Mouse (Mus musculus): ENCODE data around the gene Clrn1.
"Not testable (repeated sequence)": the region's sequence is repeated elsewhere in the genome, so short reads cannot be mapped to it uniquely, and the experiment has no call there.

Gene Clrn1

DNA sequence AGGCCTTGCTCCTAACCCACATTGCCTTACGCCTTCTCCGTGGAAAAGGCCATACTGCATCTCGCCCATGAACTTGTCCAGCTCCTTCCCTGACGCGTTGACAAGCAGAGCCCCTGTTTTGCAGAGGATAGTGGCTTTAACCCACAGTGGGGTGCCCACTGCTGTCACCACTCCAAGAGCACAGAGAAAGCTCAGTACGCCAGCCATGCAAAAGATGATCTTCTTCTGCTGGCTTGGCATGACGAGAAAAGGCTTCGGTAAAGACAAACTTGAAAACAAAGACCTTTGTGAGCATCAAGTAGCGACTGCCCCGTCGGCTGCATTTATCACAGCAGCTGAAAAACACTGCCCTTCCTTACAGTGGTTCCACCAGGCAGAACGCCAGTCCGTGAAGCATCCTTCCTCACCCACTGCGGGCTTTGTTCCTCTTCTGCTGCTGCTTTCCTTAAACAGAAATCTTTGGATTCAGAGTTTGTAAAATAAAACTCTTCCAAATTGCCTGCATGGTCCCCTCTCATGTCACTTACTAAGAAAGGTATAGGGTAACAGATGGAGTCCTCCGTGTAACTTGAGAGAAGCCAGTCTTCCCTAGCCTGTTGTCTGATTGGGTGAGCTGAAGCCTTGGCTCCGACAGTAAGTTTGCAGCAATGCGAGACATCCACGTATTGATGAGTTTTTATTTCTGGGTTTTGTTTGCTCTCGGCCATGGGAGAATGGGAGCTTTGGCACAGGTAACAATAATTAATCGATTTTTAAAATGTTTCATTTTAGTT, at the start of gene Clrn1:
Clrn1 (minus strand) TSS at position 540 of the 773 bp plus-strand sequence.
- DNase-seq (ENCODE audit: low spot score in 2 of 2) = no peak

- DNase-seq (ENCODE audit: low spot score in 2 of 2) = no peak
Observed at GRCm38 (mm10) chr3:58924027-58924426, 38.9 kb upstream of the Clrn1 start.

DNA sequence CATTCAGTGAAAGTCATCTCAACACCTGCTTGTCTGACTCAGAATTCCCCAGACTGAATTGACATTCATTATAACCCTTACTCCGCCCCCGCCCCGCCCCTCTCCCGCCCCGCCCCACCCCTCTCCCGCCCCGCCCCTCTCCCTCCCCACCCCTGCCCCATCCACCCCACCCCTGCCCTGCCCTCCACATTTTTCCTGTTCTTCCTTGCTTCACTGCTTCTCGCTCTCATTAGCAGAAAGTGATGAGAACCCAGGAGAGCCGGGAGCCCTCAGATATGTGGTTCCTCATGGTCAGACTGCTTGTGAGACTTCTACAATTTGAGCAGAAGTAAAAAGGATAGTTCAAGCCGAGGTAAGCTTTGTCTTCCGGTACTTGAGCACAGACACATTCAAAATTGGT, 38.0 kb upstream of the Clrn1 start:
- DNase-seq (ENCODE audit: low spot score in 2 of 2) = no peak

DNA sequence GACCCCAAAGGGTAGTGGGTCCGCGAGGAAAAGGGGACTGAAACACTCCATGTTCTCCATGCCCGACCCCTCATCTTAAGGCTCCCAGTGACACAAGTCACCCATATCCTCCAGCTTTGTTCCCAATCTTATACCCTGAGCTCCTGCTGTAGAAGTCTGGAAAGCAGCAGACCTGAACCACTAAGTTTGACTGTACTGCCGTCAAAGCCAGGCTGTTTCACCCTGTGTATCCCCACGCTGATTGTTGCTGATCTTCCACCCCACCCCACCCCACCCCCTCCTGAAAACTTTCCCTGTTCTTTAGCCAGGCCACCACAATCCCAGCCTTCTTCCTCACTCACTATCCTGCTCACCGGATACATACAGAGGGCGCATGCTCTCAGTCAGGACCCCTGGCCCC, 37.5 kb upstream of the Clrn1 start:
- no peak for DNase-seq (ENCODE audit: low spot score in 2 of 2)

DNA sequence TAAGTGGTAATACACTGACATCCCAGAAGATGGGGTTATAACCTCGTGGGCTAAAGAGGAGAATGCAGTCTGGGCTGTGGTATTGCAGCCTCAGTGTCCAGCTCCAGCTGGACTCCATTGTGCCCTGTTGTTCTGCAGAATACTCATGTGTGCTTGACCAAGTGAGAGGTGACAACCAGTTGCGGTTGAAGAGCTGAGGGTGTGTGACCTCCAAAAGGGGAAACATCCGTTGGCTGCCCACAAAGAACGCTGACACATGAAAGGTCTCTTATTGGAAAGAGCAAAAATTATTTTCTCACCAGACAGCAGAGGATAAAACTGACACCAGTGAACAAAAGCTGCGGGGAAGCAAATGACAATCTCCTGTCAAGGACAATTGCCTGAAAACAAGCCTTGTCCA, 36.2 kb upstream of the Clrn1 start:
- no peak for DNase-seq (ENCODE audit: low spot score in 2 of 2)

DNA sequence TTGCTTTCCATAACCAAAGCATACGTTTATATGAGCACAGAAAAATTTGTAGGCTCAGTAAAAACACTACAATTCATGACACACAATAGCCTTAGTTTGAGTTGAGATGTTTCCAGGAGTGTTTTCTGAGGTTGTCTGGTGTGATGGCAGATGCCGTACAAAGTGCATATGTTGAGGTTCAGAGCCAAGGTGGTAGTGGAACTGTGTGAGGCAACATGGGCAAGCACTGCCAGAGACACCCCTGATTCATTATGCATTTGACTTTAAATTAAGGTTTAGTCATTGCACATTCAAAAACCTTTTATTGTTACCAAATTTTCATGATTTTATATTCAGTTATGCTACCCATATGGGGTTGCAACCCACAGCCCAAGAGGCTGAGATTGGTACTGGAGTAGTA, 19.5 kb upstream of the Clrn1 start:
- DNase-seq (ENCODE audit: low spot score in 2 of 2) = no peak

- no peak for DNase-seq (ENCODE audit: low spot score in 2 of 2)
Observed at GRCm38 (mm10) chr3:58902051-58902758, 17.1 kb upstream of the Clrn1 start.

DNA sequence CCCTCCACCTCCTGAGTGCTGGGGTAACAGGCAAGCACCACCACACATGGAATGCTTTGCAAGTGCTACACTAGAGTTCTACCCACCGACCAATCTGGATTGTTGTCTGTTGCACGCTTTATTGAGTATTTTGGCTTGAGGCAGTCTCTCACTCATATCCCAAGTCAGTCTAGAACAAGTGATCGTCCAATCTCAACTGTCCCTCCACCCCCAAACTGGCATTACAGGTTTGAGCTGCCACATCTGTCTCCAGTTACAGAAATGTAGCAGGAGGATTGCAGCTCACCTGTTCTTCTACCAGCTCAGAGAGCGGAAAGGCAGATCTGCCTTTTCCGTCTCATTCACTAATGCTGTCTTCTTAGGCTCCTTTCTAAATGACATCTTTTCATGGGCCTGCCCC, 10.0 kb upstream of the Clrn1 start:
- no peak for DNase-seq (ENCODE audit: low spot score in 2 of 2)

DNA sequence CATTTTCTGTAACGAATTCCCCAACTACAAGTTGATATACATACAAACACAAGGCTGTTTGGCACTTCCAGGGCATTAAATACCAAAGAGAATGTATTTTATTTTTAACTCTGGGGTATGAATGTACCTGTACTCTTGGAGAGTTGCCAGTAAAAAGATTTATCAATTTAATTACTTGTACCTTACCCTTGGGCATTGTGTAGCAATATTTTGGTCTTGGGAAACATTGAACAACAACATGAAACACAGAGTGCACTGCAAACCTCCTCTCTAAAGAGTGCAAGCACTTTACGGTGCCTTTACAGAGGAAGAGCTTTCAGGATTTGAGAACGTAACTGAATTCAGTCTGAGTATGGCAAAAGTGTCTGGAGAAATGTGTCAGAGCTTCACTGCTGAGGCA, 9.4 kb upstream of the Clrn1 start:
- no peak for DNase-seq (ENCODE audit: low spot score in 2 of 2)

DNA sequence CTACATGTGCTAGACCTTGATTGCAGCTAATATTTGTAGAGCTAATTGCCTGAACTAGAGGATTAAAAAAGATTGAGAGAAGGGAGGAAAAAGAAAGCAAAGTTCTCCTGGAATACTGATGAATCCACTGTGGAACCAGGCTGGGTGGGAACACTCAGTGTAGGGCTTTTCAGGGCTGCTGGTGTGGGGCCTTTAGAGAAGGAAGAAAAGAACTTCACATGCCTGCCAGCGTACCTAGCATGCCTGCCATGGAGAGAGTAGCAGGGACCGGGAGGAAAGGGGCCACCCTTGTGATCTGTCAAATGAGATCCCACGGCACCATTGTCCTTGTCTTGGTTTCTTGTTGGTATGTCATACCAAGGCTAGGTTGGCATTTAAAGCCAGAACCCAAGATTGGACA, 4.5 kb upstream of the Clrn1 start:
- DNase-seq (ENCODE audit: low spot score in 2 of 2) = no peak

DNA sequence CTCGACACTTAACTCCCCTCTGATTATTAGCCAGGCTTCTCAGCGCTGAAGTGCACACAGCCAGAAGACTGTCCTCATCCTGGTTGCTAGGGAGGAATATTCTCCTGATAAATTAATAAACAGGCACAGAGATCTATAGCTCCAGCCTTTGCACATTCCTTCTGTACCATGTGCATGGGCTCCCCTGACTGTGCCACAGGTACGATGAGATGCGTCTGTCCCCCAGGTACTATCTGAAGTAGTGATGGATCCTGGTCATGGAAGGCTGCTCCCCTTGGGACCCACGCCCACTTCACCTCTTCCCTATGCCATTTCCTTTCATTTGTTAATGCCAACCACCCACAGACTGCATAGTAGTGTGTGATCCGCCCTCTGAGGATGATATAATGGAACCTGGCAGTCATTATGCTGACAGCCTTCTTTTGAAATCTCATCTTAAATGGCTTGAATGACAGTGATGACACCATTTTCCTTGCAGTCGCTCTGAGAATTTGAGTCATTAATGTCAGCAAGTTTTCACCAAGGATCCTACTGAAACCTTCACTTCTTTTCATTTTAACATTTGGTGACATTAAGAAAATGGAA, 3.1 kb upstream of the Clrn1 start:
- no peak for DNase-seq (ENCODE audit: low spot score in 2 of 2)

DNA sequence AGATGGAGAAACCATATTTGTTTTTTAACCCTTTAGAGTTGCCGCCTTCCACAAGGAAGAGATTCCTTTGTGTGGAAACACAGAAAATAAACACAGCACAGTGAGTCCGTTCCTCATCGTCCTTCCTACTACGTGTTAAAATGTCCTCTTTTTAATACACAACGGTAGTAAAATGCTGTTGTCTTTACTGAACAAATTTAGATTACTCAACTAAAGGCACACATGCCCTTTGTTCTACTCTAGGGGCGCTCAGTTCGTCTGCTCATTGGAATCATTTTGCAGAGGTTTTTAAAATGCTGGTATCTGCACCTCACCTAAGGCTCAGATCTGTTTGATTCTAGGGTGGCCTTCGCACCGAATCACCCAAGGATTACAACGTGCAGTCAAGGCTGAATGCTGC, 2.6 kb upstream of the Clrn1 start:
- DNase-seq (ENCODE audit: low spot score in 2 of 2) = no peak

- DNase-seq (ENCODE audit: low spot score in 2 of 2) = no peak
Observed at GRCm38 (mm10) chr3:58883511-58883907, 1.6 kb downstream of the Clrn1 start.

DNA sequence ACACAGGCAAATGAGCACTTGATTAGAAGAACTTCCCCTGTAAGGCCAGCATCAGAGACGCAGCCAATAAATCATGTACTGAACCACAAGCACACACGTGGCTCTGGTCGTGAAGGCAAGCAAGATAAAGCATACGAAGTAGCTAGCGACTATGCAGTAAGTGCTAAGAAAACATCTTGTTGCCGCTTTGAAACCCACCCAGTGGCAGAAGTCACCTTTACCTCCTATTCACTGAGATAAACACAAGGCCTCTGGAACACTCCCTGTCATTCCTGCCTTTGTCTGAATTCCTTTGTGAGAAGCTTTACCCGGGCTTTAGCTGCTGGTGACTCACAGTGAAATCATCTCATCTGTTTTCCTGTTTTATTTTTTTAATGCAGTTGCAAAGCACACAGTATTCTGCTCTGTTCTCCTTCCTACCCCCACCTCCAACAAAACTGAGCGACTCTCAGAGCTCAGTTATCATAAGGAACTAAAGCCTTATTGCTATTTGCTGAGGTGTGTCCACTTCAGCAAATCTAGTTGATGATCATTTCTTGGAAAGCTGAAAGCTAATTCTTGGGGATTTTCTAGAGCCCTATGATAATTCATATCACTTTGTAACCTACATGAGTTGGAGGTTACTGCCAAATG, 2.1 kb downstream of the Clrn1 start:
- no peak for DNase-seq (ENCODE audit: low spot score in 2 of 2)

- DNase-seq (ENCODE audit: low spot score in 2 of 2) = no peak
Observed at GRCm38 (mm10) chr3:58881016-58881415, 4.1 kb downstream of the Clrn1 start.

- DNase-seq (ENCODE audit: low spot score in 2 of 2) = no peak
Observed at GRCm38 (mm10) chr3:58880181-58880580, 5.0 kb downstream of the Clrn1 start.

DNA sequence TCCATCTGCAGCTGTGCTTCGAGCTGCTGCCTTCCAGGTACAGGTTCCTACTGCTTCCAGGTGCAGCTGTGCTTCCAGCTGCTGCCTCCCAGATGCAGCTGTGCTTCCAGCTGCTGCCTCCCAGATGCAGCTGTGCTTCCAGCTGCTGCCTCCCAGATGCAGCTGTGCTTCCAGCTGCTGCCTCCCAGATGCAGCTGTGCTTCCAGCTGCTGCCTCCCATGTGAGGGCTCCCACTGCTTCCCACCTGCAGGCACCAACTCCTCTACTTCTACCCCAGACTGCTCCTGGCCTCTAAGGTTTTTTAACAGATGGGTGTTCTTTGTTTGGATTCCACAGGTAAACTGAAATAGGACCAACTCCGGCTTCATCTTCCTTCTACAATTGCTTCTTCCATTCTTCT, 13.3 kb downstream of the Clrn1 start:
- not testable (repeated sequence) for DNase-seq (ENCODE audit: low spot score in 2 of 2)

DNA sequence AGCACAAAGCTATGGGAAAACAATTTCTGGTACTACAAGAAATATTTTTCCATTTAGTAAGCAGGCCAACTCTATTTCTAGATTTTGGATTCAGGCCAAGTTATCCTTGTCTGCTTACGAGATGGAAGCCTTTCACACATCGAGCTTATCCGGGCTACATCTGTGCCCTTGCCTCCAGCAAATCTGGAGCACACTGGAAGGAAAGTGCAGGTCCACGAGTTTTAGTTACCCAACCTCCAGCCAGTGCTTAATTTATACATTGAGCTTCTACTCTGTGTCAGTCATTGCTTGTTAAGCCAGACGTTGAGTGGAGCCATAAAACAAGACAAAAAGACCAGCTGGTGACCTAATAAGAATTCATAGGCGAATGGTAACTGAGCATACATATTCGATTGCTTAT, 19.4 kb downstream of the Clrn1 start:
- no peak for DNase-seq (ENCODE audit: low spot score in 2 of 2)

GRCm38 (mm10) chr3:58862976-58863375, 22.2 kb downstream of the Clrn1 start:
- DNase-seq (ENCODE audit: low spot score in 2 of 2) = no peak

- DNase-seq (ENCODE audit: low spot score in 2 of 2) = no peak
Observed at GRCm38 (mm10) chr3:58843415-58843814, 41.7 kb downstream of the Clrn1 start.

- no peak for DNase-seq (ENCODE audit: low spot score in 2 of 2)
Observed at GRCm38 (mm10) chr3:58833442-58834160, 51.5 kb downstream of the Clrn1 start.

DNA sequence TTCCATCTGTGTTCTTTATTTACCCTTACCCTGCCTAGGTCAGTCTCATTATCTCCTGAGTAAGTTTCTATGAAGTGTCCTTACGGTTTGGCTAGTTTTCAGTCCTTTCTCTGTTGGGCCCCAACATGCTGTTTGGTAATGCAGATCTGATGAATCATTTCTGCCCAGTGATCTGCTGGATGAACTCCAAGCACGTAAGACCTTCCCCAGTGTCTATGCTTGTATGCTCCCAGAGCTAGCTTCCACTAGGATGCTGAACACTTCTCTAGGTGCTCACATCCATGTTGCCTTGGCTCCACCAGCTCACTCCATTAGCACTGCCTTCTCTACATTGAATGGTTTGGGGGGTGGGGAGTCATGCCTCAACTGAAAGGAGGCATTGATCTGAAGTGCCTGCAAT, 52.3 kb downstream of the Clrn1 start:
- no peak for DNase-seq (ENCODE audit: low spot score in 2 of 2)
